Mouse (Mus musculus): ENCODE measurements around the gene Adra1b.

- TF ChIP-seq POLR2A (IDR thresholded peaks at IDR 0.05; ENCODE audit: borderline replicate concordance, control insufficient read depth, low read depth, low read length) = no peak
- TF ChIP-seq CTCF (IDR thresholded peaks at IDR 0.05; ENCODE audit: control insufficient read depth, insufficient read depth, low read length) = no peak
These were observed 2.3 kb upstream of the Adra1b start for GRCm38 (mm10) chr11:43903351-43903750.
